Mouse (Mus musculus): Measurements from ENCODE around the gene Samhd1.

Samhd1 gene

GRCm38 (mm10) chr2:157136176-157136575, 1.1 kb upstream of the Samhd1 start:
- DNase-seq (ENCODE audit: low read depth, low spot score), result no peak

GRCm38 (mm10) chr2:157135529-157136120, 560 bp upstream of the Samhd1 start:
- DNase-seq (ENCODE audit: low read depth, low spot score), result no peak

- DNase-seq (ENCODE audit: low read depth, low spot score), result peak; percentile 54
Measured at GRCm38 (mm10) chr2:157134479-157134931, 560 bp downstream of the Samhd1 start.

- peak; percentile 54 for DNase-seq (ENCODE audit: low read depth, low spot score)
Measured at GRCm38 (mm10) chr2:157133769-157134478, 1.1 kb downstream of the Samhd1 start.

GRCm38 (mm10) chr2:157132686-157133540, 2.2 kb downstream of the Samhd1 start:
- no peak for DNase-seq (ENCODE audit: low read depth, low spot score)

- no peak for DNase-seq (ENCODE audit: low read depth, low spot score)
Measured at GRCm38 (mm10) chr2:157132086-157132485, 3.0 kb downstream of the Samhd1 start.

GRCm38 (mm10) chr2:157130813-157131514, 4.1 kb downstream of the Samhd1 start:
- DNase-seq (ENCODE audit: low read depth, low spot score), result peak; percentile 75

- DNase-seq (ENCODE audit: low read depth, low spot score), result peak; percentile 56
Measured at GRCm38 (mm10) chr2:157129601-157130164, 5.4 kb downstream of the Samhd1 start.

- DNase-seq (ENCODE audit: low read depth, low spot score), result no peak
Measured at GRCm38 (mm10) chr2:157129096-157129495, 6.0 kb downstream of the Samhd1 start.

- DNase-seq (ENCODE audit: low read depth, low spot score), result no peak
Measured at GRCm38 (mm10) chr2:157128072-157128471, 7.0 kb downstream of the Samhd1 start.

- no peak for DNase-seq (ENCODE audit: low read depth, low spot score)
Measured at GRCm38 (mm10) chr2:157127370-157127769, 7.7 kb downstream of the Samhd1 start.

GRCm38 (mm10) chr2:157125246-157125645, 9.8 kb downstream of the Samhd1 start:
- DNase-seq (ENCODE audit: low read depth, low spot score), result no peak

- DNase-seq (ENCODE audit: low read depth, low spot score), result peak; percentile 83
Measured at GRCm38 (mm10) chr2:157121766-157122165, 13.3 kb downstream of the Samhd1 start.

- DNase-seq (ENCODE audit: low read depth, low spot score), result peak; percentile 83
Measured at GRCm38 (mm10) chr2:157119075-157119474, 16.0 kb downstream of the Samhd1 start.

- no peak for DNase-seq (ENCODE audit: low read depth, low spot score)
Measured at GRCm38 (mm10) chr2:157118556-157118955, 16.5 kb downstream of the Samhd1 start.

GRCm38 (mm10) chr2:157116964-157117363, 18.1 kb downstream of the Samhd1 start:
- peak; percentile 81 for DNase-seq (ENCODE audit: low read depth, low spot score)

- no peak for DNase-seq (ENCODE audit: low read depth, low spot score)
Measured at GRCm38 (mm10) chr2:157108236-157108635, 26.8 kb downstream of the Samhd1 start.

GRCm38 (mm10) chr2:157104454-157104853, 30.6 kb downstream of the Samhd1 start:
- no peak for DNase-seq (ENCODE audit: low read depth, low spot score)

GRCm38 (mm10) chr2:157102256-157102655, 32.8 kb downstream of the Samhd1 start:
- no peak for DNase-seq (ENCODE audit: low read depth, low spot score)

- no peak for DNase-seq (ENCODE audit: low read depth, low spot score)
Measured at GRCm38 (mm10) chr2:157101650-157102049, 33.4 kb downstream of the Samhd1 start.

- DNase-seq (ENCODE audit: low read depth, low spot score), result no peak
Measured at GRCm38 (mm10) chr2:157100319-157100605, 34.8 kb downstream of the Samhd1 start.

All from CD4-positive, CD25-positive, alpha-beta regulatory T cell, adult 2 months (primary cell).